Mouse (Mus musculus): Measurements from ENCODE around the gene Chmp6.

The Chmp6 gene

DNA sequence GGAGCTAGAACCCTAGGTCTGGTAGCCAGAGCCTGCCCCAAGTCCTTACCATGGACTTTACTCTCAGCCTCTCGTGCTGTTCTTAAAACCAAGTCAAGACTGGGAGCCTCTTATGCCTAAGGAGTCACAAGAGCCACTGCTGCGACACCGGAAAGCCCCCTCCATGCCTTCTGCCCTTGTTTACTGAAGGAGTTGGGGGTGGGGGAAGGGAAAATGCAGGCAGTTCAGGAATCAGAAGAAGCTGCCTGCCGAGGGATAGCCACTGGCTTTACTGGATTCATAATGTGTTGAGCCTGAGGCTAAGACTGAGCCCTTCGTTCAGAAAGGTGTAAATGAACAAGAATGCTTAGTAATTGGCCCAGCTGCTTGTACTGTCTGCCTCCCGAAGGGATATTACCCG, 396 bp upstream of the Chmp6 start:
- no peak for DNase-seq

DNA sequence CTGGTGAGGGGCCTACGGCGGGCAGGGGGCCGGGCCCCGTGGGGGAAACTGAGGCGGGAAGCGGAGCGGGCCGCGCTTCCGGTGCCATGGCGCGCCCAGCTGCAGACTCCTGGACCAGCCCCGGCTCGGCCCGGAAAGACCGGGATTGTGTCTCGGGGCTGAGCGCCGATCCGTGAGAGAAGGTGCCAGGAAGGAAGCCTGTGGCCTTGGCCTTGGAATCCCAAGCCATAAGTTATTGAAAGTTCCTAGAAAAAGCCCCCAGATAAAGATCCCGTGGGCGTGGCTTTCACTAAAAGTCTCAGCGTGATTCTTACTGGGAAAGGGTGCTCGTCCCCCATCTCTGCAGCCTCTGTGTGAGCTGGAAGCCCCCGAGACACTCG, 684 bp downstream of the Chmp6 start:
- DNase-seq: no peak

DNA sequence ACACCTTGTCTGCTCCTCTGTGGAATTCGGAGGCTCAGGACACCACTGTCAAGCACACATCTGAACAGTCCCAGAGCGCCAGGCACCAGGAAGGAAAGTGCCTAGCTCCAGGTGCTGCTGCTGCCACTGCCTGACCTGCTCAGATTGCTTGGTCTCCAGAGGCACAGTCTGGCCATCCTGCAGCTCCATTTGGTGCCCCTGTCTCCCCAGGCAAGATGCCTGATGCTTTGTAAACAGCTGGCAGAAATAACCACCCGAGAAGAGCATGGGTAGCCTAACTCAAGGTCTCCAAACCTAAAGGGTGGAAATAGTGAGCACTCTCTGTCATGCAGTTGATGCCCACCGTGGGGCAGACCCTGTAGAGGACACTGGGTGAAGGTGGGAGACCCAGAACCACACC, 1.1 kb downstream of the Chmp6 start:
- DNase-seq: no peak

DNA sequence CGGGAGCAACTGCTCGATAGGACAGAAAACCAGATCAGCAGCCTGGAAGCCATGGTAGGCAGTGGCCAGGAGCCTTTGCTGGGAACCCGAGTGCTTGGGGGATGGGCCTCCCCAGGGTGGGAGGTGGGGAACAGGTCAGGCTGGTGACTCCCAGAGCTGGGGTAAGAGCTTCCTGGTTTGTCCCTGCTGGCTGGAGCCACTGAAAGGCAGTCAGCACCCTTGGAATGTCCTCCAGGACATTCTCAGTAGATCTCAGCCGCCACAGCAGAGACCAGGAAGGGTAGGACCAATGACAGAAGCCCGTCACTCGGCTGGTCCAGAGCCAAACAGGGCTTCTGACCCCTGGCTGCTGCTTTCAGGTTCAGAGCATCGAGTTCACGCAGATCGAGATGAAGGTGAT, 2.4 kb downstream of the Chmp6 start:
- peak; percentile 64 to 68 for DNase-seq

DNA sequence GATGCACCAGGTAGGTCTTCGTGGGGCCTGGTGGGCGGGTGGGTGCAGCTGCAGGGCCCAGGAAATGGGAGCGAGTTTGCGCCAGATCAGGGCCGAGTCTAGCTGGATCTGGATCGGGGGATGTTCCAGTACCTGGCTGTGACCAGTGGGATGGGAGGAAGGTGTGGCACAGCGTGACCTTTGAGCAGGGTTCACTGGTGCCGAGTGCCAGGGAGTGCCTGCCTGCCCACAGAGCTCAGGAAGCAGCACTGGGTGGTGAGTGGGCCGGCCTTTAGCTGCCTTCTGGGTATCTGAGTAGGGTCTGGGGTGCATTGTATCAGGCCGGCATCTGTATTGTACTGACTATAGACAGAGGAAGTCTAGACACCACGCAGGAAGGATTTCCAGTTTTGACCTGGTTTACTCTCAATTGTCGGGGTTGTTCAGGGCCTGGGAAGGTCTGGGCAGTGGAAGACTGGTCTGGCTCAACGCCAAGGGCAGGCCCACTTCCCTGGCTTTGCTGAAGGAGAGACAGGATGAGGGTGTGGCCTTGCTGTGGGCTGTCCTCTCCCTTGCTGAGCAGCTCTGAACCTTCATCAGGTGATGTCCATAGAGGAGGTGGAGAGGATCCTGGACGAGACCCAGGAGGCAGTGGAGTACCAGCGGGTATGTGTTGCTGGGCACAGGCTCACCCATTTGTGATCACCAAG, 3.0 kb downstream of the Chmp6 start:
- peak; percentile 90 to 91 for DNase-seq

DNA sequence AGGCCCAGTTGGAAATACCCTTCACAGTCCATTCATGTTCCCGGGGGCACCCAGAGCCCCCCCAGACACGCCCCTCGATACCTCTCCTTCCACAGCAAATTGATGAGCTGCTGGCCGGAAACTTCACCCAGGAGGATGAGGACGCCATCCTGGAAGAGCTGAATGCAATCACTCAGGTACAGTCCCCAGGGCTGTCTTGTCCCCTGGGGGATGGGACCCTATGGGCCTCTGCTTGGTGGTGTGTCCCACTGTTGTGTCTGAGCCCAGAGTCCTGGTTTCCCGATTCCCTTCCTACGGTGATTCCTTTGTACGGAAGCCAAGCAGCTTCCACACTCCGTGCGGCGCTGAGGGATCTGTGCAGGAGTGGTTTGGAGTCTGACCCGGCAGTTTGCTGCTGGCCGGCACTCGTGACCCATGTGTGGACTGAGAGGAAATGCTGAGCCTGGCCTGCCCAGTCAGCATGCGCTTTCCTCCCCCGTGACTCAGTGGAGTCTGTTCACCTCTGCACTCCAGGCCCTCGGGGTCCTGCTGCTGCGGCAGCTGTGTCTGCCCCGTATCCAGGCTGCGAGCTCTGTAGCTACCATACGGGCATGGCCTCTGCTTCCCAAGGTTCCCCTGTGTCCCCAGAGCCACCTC, 3.7 kb downstream of the Chmp6 start:
- DNase-seq: peak; percentile 85

DNA sequence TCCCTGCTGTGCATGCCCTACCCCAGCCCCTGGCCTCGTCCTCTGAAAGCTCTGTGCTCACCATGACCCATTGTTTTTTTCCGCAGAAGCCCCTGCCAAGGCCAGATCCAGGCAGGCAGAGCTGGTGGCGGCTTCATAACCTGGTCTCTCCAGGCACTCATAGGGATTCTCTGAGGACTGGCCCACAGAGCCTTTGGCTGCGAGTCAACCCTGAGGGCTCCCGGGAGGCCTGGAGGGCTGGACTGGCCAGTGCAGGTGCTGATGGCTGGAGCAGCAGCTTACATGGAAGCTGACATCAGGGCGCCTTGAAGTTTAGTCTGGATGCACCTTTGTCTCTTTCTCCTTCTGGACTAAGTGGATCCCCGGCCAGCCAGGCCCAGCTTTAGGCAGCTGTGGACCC, 5.3 kb downstream of the Chmp6 start:
- DNase-seq: peak in 1 of 2 experiments; percentile 50

DNA sequence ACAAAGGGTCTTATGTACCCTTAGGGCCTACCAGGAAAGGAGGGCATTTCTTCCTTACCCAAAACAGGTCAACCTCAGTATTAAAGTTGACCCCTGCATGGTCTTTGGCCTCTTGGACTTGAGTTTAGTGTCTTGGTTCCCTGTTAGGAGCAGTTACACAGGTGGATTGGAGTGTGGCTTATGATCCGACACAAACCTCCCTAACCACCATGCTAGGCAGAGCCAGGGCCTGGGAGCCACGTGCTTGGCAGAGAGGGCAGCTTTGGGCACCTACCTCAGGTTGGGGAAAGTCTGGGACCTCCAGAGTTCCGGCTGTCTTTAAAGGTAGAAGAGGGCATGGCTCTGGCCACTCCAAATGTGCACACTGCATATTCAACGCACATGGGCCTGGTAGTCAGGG, 6.2 kb downstream of the Chmp6 start:
- no peak for DNase-seq

DNA sequence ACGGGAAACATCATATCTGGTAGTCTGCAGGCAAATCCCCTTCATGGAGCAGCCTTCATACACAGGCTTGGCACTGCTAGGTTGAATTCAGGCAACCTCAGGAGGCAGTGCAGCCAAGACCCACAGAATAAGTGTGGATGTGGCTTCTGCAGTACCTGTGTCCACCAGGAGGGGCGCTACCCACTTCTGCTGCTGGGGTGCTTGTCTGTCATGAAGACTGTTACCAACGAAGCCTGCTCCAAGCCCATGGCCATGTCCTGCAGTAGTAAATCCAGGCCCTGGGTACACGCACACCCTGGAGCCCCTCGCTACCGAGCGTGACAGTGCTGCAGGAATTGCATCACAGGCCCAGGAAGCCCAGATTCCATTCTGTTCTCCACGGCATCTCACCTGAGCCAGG, 6.7 kb downstream of the Chmp6 start:
- peak in 1 of 2 experiments; percentile 74 for DNase-seq

DNA sequence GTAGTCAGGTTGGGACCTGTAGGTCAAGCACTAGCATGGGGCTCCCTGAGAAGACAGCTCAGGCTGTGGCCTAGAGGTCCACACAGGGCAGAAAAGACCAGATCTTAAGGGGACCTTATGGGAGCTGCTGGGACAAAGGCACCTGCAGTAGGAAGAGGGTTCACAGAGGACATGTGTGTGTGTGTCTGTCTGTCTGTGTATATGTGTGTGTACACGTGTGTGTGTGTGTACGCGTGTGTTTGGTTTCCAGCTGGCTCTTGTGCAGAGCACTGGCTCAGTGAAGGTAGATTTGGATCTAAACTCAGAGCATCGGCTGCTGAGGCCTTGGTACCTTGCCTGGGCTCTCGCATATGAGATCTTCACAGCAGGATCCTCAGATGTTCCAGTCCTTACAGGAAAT, 7.4 kb downstream of the Chmp6 start:
- DNase-seq: no peak

DNA sequence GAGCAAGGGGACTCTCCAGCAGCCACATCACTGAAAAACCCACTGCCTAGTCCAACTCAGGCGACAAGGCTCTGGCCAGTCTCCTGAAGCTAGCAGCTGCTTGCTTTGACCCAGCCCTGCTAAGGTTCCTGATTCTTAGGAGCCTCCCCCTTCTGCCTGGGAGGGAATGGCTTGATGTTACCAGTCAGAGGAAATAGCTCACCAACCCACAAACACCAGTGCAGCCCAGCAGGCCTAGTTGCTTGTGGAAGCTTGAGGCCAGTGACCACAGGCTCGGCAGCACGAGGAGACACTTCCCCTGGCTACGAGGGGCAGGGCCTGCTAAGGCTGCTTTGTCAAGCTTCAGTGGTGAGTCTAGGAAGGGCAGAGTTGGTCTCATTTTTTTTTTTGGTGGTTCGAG, 11.9 kb downstream of the Chmp6 start:
- no peak for DNase-seq

DNA sequence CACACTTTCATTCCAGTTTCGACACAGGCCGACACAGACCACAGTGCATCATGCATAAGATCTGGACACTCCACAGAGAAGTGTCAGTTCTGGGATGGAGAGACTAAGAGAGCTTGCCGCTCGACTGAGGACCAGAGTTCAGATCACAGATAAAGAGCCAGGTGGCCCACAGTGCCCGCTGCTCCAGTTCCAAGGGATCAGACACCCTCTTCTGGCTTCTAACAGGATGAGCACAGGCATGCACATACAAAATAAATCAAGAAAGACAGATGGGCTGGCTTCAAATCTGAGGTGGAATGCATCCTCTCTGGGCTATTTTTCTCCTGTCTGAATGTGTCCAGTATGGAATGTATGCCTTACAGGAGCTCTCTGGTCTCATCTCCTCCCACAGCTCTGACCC, 13.5 kb downstream of the Chmp6 start:
- DNase-seq: no peak

DNA sequence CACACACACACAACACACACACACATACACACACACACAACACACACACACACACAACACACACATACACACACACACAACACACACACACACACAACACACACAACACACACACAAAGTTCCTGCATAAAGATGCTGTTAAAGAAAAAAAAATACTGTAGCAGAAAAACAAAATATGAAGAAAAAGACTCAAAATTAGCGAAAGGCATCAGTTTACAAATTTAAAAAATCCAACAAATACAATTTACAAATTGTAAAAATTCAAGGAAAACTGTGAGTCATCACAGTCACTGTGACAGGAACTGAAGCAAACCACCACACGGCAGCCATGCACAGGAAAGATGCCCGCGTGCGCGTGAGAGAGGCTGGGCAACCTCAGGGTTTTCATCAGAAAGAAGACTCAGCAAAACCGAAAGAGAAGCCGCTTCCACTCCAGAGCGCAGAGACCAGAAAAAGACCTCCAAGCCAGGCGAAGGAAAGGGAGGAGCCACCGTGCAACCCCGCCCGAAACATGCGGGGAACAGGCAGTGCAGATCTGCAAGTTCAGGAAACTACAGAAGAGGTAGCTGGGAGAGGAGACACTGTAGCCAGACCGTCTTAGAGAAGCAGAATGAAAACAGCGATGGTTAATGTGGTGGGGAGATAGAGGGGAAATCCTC, 14.9 kb downstream of the Chmp6 start:
- DNase-seq: peak in 1 of 2 experiments; percentile 47

DNA sequence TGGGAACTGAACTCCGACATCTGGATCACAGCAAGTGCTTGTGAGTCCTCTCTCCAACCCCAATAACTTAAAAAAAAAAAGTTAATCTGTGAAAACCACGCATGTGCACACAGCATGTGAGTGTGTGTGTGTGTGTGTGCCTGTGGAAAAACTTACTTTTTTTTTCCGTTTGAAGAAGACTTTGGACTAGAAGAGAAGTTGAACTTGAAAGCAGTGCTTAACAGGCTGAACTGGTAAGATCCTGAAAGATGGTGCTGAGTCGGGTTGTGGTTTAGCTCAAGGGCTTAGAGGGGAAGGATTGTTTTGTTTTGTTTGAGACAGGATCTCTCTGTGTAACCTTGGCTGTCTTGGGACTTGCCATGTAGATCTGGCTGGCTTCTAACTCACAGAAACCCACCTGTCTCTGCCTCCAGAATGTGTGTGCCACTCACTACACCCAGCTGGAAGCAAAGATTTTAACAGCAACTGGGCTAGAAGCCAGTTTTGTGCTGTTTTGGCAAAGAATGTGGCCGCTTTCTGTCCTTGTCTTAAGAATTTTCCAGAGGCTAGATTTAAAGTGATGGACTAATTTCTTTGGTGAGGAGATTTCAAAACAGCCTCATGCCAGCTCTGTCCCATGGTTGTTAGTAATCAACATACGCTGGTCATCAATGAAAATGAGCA, 16.5 kb downstream of the Chmp6 start:
- peak in 1 of 2 experiments; percentile 63 for DNase-seq

DNA sequence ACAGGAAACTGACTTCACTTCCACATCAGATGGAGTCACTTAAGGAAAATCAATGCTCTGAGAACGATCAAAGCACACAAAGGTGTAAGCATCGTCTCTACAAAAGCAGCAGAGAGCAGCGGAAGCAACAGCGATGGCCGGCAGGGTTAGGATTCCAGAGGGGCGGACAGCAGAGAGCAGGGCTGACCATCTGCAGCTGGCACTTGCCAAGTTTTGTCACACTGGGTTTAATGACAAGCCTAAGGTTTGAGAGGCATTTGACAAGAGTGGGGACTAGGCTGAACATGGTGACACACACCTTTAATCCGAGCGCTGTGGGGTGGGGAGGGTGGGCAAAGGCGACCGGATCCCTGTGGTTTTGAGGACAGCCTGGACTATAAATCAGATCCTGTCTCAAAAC, 18.6 kb downstream of the Chmp6 start:
- DNase-seq: no peak

DNA sequence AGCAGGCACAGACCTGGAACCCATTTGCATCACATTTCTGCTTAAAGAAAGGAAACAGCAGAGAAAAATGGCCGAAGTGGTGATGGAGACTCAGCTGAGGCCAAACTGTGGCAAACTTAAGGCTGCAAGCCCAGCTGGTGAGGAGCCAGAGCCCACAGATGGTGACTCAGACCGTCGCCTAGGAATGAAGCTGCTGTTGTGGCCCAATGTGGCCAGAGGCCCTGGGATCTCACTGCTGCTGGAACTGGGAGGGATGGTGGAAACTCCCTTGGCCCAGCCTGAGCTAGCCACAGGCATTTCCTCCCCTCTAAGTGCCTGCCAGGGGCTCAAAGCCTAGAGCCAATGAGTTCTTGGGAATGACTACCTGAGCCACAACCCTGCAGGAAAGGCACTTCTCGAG, 19.9 kb downstream of the Chmp6 start:
- no peak for DNase-seq

DNA sequence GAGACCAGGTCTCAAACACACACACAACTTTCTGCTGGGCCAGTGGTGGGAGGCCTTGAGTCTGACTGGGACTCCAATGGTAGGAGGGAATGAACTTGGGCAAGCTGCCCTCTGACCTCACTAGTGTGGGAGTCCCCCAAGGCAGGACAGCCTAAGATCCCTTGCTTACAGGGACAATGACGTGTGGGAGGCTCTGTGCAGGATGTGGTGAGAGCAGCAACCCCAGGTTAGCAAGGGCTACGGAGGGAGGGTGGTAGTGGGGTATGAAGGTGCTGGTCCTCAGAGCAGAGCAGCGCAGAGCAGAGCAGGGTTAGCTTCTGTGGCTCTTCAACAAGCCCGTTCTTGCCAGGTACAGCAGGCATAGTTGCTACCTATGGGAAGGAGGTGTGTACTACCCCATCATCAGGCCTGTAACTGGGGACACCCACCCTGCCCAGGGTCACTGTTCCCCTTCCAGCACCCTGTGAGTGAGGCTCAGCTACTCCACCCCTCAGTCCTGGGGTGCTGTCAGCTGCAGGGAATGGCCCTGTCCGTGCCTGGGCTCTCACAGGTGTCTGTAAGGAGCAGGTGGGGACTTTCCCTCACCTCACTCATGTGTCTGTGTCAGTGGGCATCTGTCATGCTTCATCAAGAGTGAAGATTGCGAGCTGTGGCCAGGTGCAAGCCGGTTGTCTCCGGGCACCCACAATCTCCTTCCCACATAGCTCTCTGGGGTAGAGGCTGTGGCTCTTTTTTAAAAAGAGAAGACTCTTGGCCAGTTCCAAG, 20.8 kb downstream of the Chmp6 start:
- DNase-seq: no peak

DNA sequence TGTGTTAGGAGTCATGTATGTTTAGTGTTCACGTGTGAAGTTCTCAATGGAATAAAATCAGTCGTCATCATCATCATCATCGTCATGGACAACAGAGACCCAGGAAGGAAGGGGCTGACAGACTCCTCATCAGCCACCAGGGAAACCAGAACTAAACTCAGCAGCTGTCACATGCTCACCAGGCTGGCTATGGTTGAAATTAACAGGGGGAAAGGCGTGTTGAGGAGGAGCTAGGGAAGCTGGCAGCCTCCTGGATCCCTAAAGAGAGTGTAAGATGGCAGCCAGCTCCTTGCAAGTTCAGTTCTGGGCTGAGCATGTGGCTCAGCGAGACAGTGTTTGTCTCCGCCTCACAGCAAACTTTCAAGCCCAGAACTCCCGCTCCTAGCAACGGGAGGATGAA, 21.5 kb downstream of the Chmp6 start:
- no peak for DNase-seq

DNA sequence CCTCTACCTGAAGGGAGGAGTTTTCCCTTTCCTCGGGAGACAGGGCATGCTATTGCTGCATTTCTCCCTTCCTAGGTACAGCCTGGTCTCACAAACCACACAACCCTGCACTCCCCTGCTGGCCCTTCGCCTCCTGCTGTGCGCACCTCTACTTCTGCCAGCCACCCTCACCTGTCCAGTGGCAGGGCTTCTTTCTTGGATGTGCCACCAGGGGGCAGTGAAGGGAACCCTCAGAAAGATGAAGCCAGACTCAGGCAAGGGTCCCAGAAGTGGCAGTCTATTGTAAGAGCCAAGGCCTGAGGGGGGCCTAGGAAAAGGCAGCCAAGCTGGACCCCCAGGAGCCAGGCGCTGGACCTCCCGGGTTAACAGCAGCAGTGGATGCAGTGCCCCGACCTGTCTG, 22.2 kb downstream of the Chmp6 start:
- DNase-seq: peak; percentile 75 to 86

DNA sequence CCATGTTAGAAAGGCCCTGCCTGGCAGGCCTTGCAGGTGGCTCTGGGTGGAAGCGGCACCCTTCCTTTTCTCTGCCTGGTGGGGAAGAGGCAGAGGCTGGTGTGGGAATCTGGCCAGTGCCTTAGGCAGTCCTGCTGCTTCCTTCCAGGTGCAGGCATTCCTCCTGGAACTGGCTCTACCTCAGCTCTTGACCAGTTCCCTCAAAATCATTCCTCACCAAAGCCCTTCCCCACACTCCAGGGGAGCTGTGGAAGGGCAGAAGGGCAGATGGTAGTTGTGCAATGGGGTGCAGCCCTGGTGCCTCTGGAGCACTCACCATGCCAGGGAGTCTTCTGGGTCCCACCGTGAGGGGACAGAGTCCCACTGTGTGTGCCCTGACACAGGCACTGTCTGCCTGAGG, 23.2 kb downstream of the Chmp6 start:
- no peak for DNase-seq

DNA sequence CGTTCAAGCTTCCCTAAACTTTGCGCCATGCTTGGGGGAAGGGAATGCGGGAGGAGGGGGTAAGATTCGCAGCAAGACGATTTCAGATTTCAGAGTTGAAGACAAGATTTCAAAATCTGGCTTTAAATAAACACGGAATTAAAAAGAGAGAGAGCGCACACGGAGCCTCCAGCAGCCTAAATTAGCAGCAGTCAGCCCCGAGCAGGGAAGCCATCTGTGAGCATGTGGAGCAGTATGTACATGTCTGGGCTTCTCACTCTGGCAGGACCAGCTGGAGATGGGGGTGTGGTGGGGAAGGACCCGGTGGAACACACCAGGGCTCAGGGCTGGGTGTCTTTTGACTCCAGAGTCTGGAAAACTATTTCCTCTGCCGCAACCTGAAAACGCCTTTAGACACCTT, 24.0 kb downstream of the Chmp6 start:
- no peak for DNase-seq

DNA sequence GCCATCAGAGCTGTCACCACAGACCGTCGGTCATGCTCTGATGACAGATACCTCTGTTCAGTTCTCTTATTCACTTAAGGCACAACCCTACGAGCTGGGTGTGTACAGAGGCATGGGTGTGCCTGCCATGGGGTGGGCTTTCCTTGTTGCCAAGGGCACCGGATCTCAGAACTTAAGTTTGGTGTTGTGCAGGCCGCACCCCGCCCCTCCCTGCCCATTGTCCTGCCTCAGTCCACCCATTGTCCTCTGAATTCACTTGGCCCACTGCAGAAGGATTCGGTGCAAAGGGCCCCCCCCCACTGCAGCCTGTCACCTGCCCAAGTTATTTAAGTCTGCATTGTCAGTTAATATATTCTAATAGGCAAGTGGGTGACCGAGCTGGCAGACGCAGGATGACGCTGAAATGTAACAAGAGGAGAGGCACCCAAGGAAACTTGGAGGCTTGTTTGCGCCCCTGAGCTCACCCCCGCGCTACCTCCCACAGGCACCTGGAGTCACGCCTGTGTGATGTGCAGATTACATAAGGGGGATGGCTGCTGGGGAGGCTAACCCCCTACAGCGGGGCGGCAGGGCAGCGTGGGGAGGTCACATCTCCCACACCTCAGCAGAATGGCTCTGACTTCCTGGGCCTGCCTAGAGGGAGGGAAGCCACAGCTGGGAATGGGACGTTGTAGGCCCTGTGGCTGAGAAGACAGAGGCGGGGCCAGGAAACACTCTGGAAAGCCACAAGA, 24.7 kb downstream of the Chmp6 start:
- peak; percentile 77 to 83 for DNase-seq

Measured in kidney, adult 8-10 months (tissue).